Mouse (Mus musculus) embryonic fibroblast, embryonic 13.5 days (primary cell): Measurements from ENCODE around the gene Dcaf4. TPM values are rescaled to one million over a fixed set of nuclear protein-coding genes. Genes with fewer than 3 reads are reported as not detected.

Experiments used
- H3K27ac ChIP-seq: 2 replicates; pipeline ENCODE4 v1.5.1; 2012; ENCODE audit warnings: low read length, control low read depth, inconsistent platforms; ENCODE audit not compliant: insufficient read depth
- H3K4me1 ChIP-seq: 2 replicates; pipeline ENCODE4 v1.6.1; 2011; ENCODE audit warnings: low read length; ENCODE audit not compliant: control insufficient read depth, insufficient read depth
- H3K4me3 ChIP-seq: 2 replicates; pipeline ENCODE4 v1.5.1; 2011; ENCODE audit warnings: mild to moderate bottlenecking, control low read depth, low read length; ENCODE audit not compliant: insufficient read depth
- CTCF ChIP-seq: IDR thresholded peaks from 2 replicates; pipeline ENCODE4 v1.5.1; 2011; ENCODE audit warnings: mild to moderate bottlenecking, control low read depth, low read length, moderate library complexity, borderline replicate concordance; ENCODE audit not compliant: insufficient read depth
- POLR2A ChIP-seq: IDR thresholded peaks from 2 replicates; pipeline ENCODE4 v1.6.1; 2011; ENCODE audit warnings: low read depth, mild to moderate bottlenecking, control low read depth, low read length, moderate library complexity
- polyA plus RNA-seq: library from polyadenylated mRNA; stranded (reverse); fragments of >200 nt; gene quantifications from 2 replicates; pipeline ENCODE4 v1.2.4, GENCODE M21; 2011; ENCODE audit warnings: low read depth; ENCODE audit not compliant: missing spikeins, insufficient read length

Gene Dcaf4
- polyA plus RNA-seq, 1 experiment = 19.9 TPM

GRCm38 (mm10) chr12:83562589-83562988 is 42.3 kb downstream of the Dcaf4 start:
- no peak overlapping the region for H3K27ac ChIP-seq
- no peak overlapping the region for H3K4me3 ChIP-seq
- H3K4me1 ChIP-seq = peaks cover under 1% of the 10 kb centered on the region; the same call in 1 of the 2 replicates
- no peak for TF ChIP-seq POLR2A
- no peak for TF ChIP-seq CTCF

- Histone ChIP-seq H3K4me1 (no peaks in the 10 kb centered on the region), H3K4me3 (no peak overlapping the region)
- TF ChIP-seq CTCF (no peak), POLR2A (no peak)
These were observed 49.6 kb downstream of the Dcaf4 start for GRCm38 (mm10) chr12:83569866-83570265.

GRCm38 (mm10) chr12:83572717-83573116 is 52.5 kb downstream of the Dcaf4 start:
- Histone ChIP-seq H3K27ac (no peak overlapping the region), H3K4me3 (no peak overlapping the region), H3K4me1 (no peaks in the 10 kb centered on the region)
- TF ChIP-seq POLR2A (no peak), CTCF (no peak)

More at GRCm38 (mm10) chr12:83569866-83570265, 49.6 kb downstream of the Dcaf4 start:
- no peak overlapping the region for H3K27ac ChIP-seq

GRCm38 (mm10) chr12:83577445-83577844 is 57.2 kb downstream of the Dcaf4 start:
- no peak overlapping the region for H3K4me3 ChIP-seq
- no peak overlapping the region for H3K27ac ChIP-seq

GRCm38 (mm10) chr12:83578356-83578755 is 58.1 kb downstream of the Dcaf4 start:
- H3K27ac ChIP-seq = no peak overlapping the region
- H3K4me1 ChIP-seq = no peaks in the 10 kb centered on the region
- no peak overlapping the region for H3K4me3 ChIP-seq
- TF ChIP-seq CTCF (no peak), POLR2A (no peak)

More at GRCm38 (mm10) chr12:83577445-83577844, 57.2 kb downstream of the Dcaf4 start:
- no peak for TF ChIP-seq CTCF
- TF ChIP-seq POLR2A = no peak
- no peaks in the 10 kb centered on the region for H3K4me1 ChIP-seq

- Histone ChIP-seq H3K27ac (no peak overlapping the region), H3K4me1 (no peaks in the 10 kb centered on the region), H3K4me3 (no peak overlapping the region)
- TF ChIP-seq CTCF = no peak
- TF ChIP-seq POLR2A = no peak
These were observed 58.8 kb downstream of the Dcaf4 start for GRCm38 (mm10) chr12:83578896-83579569.

GRCm38 (mm10) chr12:83580283-83580682 is 60.0 kb downstream of the Dcaf4 start:
- no peak for TF ChIP-seq CTCF
- TF ChIP-seq POLR2A = no peak
- H3K27ac ChIP-seq = no peak overlapping the region
- no peaks in the 10 kb centered on the region for H3K4me1 ChIP-seq
- no peak overlapping the region for H3K4me3 ChIP-seq

GRCm38 (mm10) chr12:83582106-83582505 is 61.8 kb downstream of the Dcaf4 start:
- no peak overlapping the region for H3K27ac ChIP-seq
- TF ChIP-seq CTCF (no peak), POLR2A (no peak)
- no peaks in the 10 kb centered on the region for H3K4me1 ChIP-seq
- no peak overlapping the region for H3K4me3 ChIP-seq

- TF ChIP-seq CTCF (no peak), POLR2A (no peak)
- Histone ChIP-seq H3K4me1 (no peaks in the 10 kb centered on the region), H3K27ac (no peak overlapping the region), H3K4me3 (no peak overlapping the region)
These were observed 62.5 kb downstream of the Dcaf4 start for GRCm38 (mm10) chr12:83582747-83583146.

- H3K4me1 ChIP-seq = no peaks in the 10 kb centered on the region; the same call in 1 of the 2 replicates
- H3K4me3 ChIP-seq = no peak overlapping the region
- no peak for TF ChIP-seq POLR2A
- TF ChIP-seq CTCF = no peak
- no peak overlapping the region for H3K27ac ChIP-seq
These were observed 66.4 kb downstream of the Dcaf4 start for GRCm38 (mm10) chr12:83586628-83587027.

Other genes with a start within 250 kb of the Dcaf4 start
- gene Dpf3, start 32.8 kb upstream of the Dcaf4 start, polyA plus RNA-seq = not detected in 2 replicates
- gene Zfyve1, start 76.8 kb downstream of the Dcaf4 start, polyA plus RNA-seq = 26.7 and 31.1 TPM in 2 replicates
- gene Rbm25, start 110.8 kb downstream of the Dcaf4 start, polyA plus RNA-seq = 149 and 152 TPM in 2 replicates
- gene Psen1, start 167.7 kb downstream of the Dcaf4 start, polyA plus RNA-seq = 58.7 and 62.1 TPM in 2 replicates
- 0.21 and 0.42 TPM in 2 replicates for gene Papln, start 243.2 kb downstream of the Dcaf4 start, polyA plus RNA-seq